ENCODE assay signal across 9 mouse cellular contexts in the genomic region with DNA sequence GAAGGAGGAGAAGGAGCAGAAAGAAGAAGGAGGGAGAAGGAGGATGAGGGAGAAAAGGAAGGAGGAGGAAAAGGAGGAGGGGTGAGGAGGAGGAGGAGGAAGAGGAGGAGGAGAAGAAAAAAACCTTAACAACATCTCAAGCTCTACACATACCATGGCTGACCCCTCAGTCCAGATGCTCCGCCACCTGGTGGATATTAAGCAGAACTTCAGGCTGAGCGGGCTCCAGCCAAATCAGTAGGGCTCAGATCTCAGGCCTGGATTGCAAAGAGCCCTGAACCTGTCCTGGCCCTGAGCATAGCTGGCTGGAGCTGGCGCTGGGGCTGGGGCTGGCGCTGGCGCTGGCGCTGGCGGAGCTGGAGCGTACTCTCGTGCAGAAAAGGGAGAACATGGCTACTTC. TPM values are rescaled to one million over a fixed set of nuclear protein-coding genes. Genes with fewer than 3 reads are reported as not detected.
DNase-seq lines count a peak whose midpoint lies in the region; ATAC-seq and TF ChIP-seq lines count a peak whose summit lies in the region.
"Had no signal": no experiment of that assay in that cellular context is flagged by ENCODE, and none has a peak within 500 bp of the region (broad histone marks: within the 10 kb centered on the region; RNA-seq: fewer than 3 reads in every experiment).

No protein-coding gene starts in this region.

- peak; percentile 66 for DNase-seq in layer of hippocampus, adult 11-12 months (ENCODE audit: low spot score)
- DNase-seq in layer of hippocampus, adult 9-11 months, result no peak
- peak; percentile 64 to 81 for DNase-seq in heart, postnatal 14 days
- DNase-seq in kidney, postnatal 4 days, result peak; percentile 76 to 83

- 2% methylated on average over 9 of the region's 9 CpGs for WGBS in small intestine, adult 2 months

- peaks cover 4% of the 10 kb centered on the region; the same call in 1 of the 2 replicates for H3K4me1 ChIP-seq in bone marrow macrophage, adult 2 months (ENCODE audit: control insufficient read depth, insufficient read depth, low read length)
- H3K4me1 ChIP-seq in small intestine, adult 2 months (ENCODE audit: control insufficient read depth, insufficient read depth, insufficient read length, low read length), result peaks cover 25% of the 10 kb centered on the region

- TF ChIP-seq POLR2A in bone marrow macrophage, adult 2 months (IDR thresholded peaks at IDR 0.05; ENCODE audit: borderline replicate concordance, low read depth, low read length), result no peak
- TF ChIP-seq POLR2A in small intestine, adult 2 months (IDR thresholded peaks at IDR 0.05; ENCODE audit: low read depth, low read length), result no peak

- no peak overlapping the region for H3K4me3 ChIP-seq in bone marrow macrophage, adult 2 months (ENCODE audit: insufficient read depth, low read length)
- H3K4me3 ChIP-seq in small intestine, adult 2 months (ENCODE audit: low read depth, low read length), result no peak overlapping the region

- no peak overlapping the region for H3K27ac ChIP-seq in bone marrow macrophage, adult 2 months (ENCODE audit: insufficient read depth, low read depth, low read length)
- no peak overlapping the region for H3K27ac ChIP-seq in small intestine, adult 2 months (ENCODE audit: insufficient read depth, low read depth, low read length)
- H3K27ac ChIP-seq: macrophage had no signal

- H3K36me3 ChIP-seq in small intestine, adult 2 months (ENCODE audit: control insufficient read depth, insufficient read depth, low read length), result no peaks in the 10 kb centered on the region

- ATAC-seq in erythroblast, adult 5-6 weeks (replicated peaks; ENCODE audit: low FRiP score, poor library complexity, severe bottlenecking), result peak; percentile 79; the same call in 1 of the 2 replicates
- peak; percentile 92 for ATAC-seq in megakaryocyte-erythroid progenitor cell, adult 5-6 weeks (replicated peaks; ENCODE audit: low FRiP score, low TSS enrichment, poor library complexity, severe bottlenecking)

- H3K27me3 ChIP-seq in small intestine, adult 2 months (ENCODE audit: control insufficient read depth, insufficient read depth, low read length), result no peaks in the 10 kb centered on the region

- intact Hi-C loops in heart, postnatal 14 days (cut with DNase I), result loop anchor here (1.0 to 2.0 kb wide), 2 partner anchors 23 to 58 kb away; no protein-coding TSS in a partner anchor

- TF ChIP-seq CTCF in bone marrow macrophage, adult 2 months (IDR thresholded peaks at IDR 0.05; ENCODE audit: low read depth, low read length), result peak; percentile 61
- TF ChIP-seq CTCF in small intestine, adult 2 months (IDR thresholded peaks at IDR 0.05; ENCODE audit: extremely low read depth, insufficient read length, insufficient replicate concordance, low read depth, low read length), result peak; percentile 77; the same call in 1 of the 2 replicates

RNA-seq across cellular contexts. Expression of a gene that starts 14.7 kb away (rescaled TPM):
- polyA plus RNA-seq in bone marrow macrophage, adult 2 months (2012; ENCODE audit: insufficient read depth, insufficient read length, missing spikeins), result not detected in 2 replicates
- total RNA-seq in erythroblast, adult 5-6 weeks (2015; ENCODE audit: low replicate concordance), result not detected in 2 replicates
- not detected in 2 replicates for total RNA-seq in erythroblast, adult 5-6 weeks (2017; ENCODE audit: low replicate concordance)
- not detected for total RNA-seq in heart, postnatal 14 days (2021)
- total RNA-seq in megakaryocyte-erythroid progenitor cell, adult 5-6 weeks (2014; fragmentation: Nextera tagmentation), result not detected in 2 replicates
- not detected in 2 replicates for total RNA-seq in megakaryocyte-erythroid progenitor cell, adult 5-6 weeks (2017)
- polyA plus RNA-seq in small intestine, adult 2 months (2012; rRNA removed), result 3.9 and 7.0 TPM in 2 replicates
- polyA plus RNA-seq: macrophage had no signal

RNA-seq across cellular contexts. Expression of a gene that starts 27.1 kb away (rescaled TPM):
- polyA plus RNA-seq in bone marrow macrophage, adult 2 months (2012; ENCODE audit: insufficient read depth, insufficient read length, missing spikeins), result 0.96 TPM in 1 of 2 replicates, not detected in the other
- total RNA-seq in erythroblast, adult 5-6 weeks (2015; ENCODE audit: low replicate concordance), result not detected in 2 replicates
- total RNA-seq in erythroblast, adult 5-6 weeks (2017; ENCODE audit: low replicate concordance), result not detected in 2 replicates
- total RNA-seq in heart, postnatal 14 days (2021), result 10 to 100 TPM; 32.4 to 34.0 TPM
- not detected in 2 replicates for total RNA-seq in megakaryocyte-erythroid progenitor cell, adult 5-6 weeks (2014; fragmentation: Nextera tagmentation)
- total RNA-seq in megakaryocyte-erythroid progenitor cell, adult 5-6 weeks (2017), result not detected in 2 replicates
- 46.1 and 122 TPM in 2 replicates for polyA plus RNA-seq in small intestine, adult 2 months (2012; rRNA removed)

RNA-seq across cellular contexts. Expression of a gene that starts 29.7 kb away (rescaled TPM):
- polyA plus RNA-seq in bone marrow macrophage, adult 2 months (2012; ENCODE audit: insufficient read depth, insufficient read length, missing spikeins), result not detected in 2 replicates
- total RNA-seq in erythroblast, adult 5-6 weeks (2015; ENCODE audit: low replicate concordance), result not detected in 2 replicates
- not detected in 2 replicates for total RNA-seq in erythroblast, adult 5-6 weeks (2017; ENCODE audit: low replicate concordance)
- under 1 TPM; 0.49 to 0.74 TPM for total RNA-seq in heart, postnatal 14 days (2021)
- total RNA-seq in megakaryocyte-erythroid progenitor cell, adult 5-6 weeks (2014; fragmentation: Nextera tagmentation), result 0.30 TPM in 1 of 2 replicates, not detected in the other
- total RNA-seq in megakaryocyte-erythroid progenitor cell, adult 5-6 weeks (2017), result 0.30 TPM in 1 of 2 replicates, not detected in the other
- polyA plus RNA-seq in small intestine, adult 2 months (2012; rRNA removed), result 11.6 and 20.0 TPM in 2 replicates
- polyA plus RNA-seq: macrophage had no signal

RNA-seq across cellular contexts. Expression of a gene that starts 37.7 kb away (rescaled TPM):
- 42.7 and 55.2 TPM in 2 replicates for polyA plus RNA-seq in bone marrow macrophage, adult 2 months (2012; ENCODE audit: insufficient read depth, insufficient read length, missing spikeins)
- total RNA-seq in erythroblast, adult 5-6 weeks (2015; ENCODE audit: low replicate concordance), result 8.8 and 12.9 TPM in 2 replicates
- 10.9 and 11.5 TPM in 2 replicates for total RNA-seq in erythroblast, adult 5-6 weeks (2017; ENCODE audit: low replicate concordance)
- total RNA-seq in heart, postnatal 14 days (2021), result 10 to 100 TPM; 20.6 to 22.7 TPM
- total RNA-seq in megakaryocyte-erythroid progenitor cell, adult 5-6 weeks (2014; fragmentation: Nextera tagmentation), result 35.4 and 66.5 TPM in 2 replicates
- 31.4 and 50.3 TPM in 2 replicates for total RNA-seq in megakaryocyte-erythroid progenitor cell, adult 5-6 weeks (2017)
- polyA plus RNA-seq in small intestine, adult 2 months (2012; rRNA removed), result 81.6 and 97.3 TPM in 2 replicates

RNA-seq across cellular contexts. Expression of a gene that starts 41.7 kb away (rescaled TPM):
- 315 and 328 TPM in 2 replicates for polyA plus RNA-seq in bone marrow macrophage, adult 2 months (2012; ENCODE audit: insufficient read depth, insufficient read length, missing spikeins)
- total RNA-seq in erythroblast, adult 5-6 weeks (2015; ENCODE audit: low replicate concordance), result 25.3 and 34.2 TPM in 2 replicates
- 5.0 and 14.1 TPM in 2 replicates for total RNA-seq in erythroblast, adult 5-6 weeks (2017; ENCODE audit: low replicate concordance)
- 10 to 100 TPM; 80.4 to 100.0 TPM for total RNA-seq in heart, postnatal 14 days (2021)
- 7.4 and 11.4 TPM in 2 replicates for total RNA-seq in megakaryocyte-erythroid progenitor cell, adult 5-6 weeks (2014; fragmentation: Nextera tagmentation)
- total RNA-seq in megakaryocyte-erythroid progenitor cell, adult 5-6 weeks (2017), result 2.3 and 6.4 TPM in 2 replicates
- 48.9 and 70.7 TPM in 2 replicates for polyA plus RNA-seq in small intestine, adult 2 months (2012; rRNA removed)

Comparison
In these comparisons a context has a peak if more than half of its experiments do, and no peak if none do; other contexts are left out.
1. RNA of a gene that starts 27.1 kb away (total RNA-seq): 32.4 to 34.0 TPM in heart, postnatal 14 days; not detected in erythroblast, adult 5-6 weeks and not detected in megakaryocyte-erythroid progenitor cell, adult 5-6 weeks; every median in the first group is over 10 times any median in the second.